Mouse (Mus musculus) embryo, embryonic 9.5 days (tissue): ENCODE results near the gene Acpp.

Experiments
- DNase-seq: peaks from one replicate; pipeline ENCODE4 v3.0.0-alpha.2; 2017; ENCODE audit errors: extremely low spot score

The Acpp gene

GRCm38 (mm10) chr9:104251687-104252086 lies 85.9 kb downstream of the Acpp start:
- no peak for DNase-seq

- DNase-seq, result no peak
Observed at GRCm38 (mm10) chr9:104251111-104251510, 86.4 kb downstream of the Acpp start.

GRCm38 (mm10) chr9:104247307-104247987 lies 90.1 kb downstream of the Acpp start:
- DNase-seq, result no peak

GRCm38 (mm10) chr9:104243799-104244466 lies 93.6 kb downstream of the Acpp start:
- no peak for DNase-seq

- DNase-seq, result no peak
Observed at GRCm38 (mm10) chr9:104240146-104240545, 97.4 kb downstream of the Acpp start.

- no peak for DNase-seq
Observed at GRCm38 (mm10) chr9:104239076-104239475, 98.5 kb downstream of the Acpp start.
